Mouse (Mus musculus) MEL (cell line): ENCODE data around the gene Tox3. TPM values are rescaled to one million over a fixed set of nuclear protein-coding genes. Genes with fewer than 3 reads are reported as not detected.

Source experiments
- DNase-seq: peaks from one replicate; pipeline ENCODE4 v3.0.0; 2011; ENCODE audit warnings: low read depth, low spot score
- H3K27ac ChIP-seq: 2 replicates; pipeline ENCODE4 v1.5.1; 2012; ENCODE audit warnings: low read depth, mild to moderate bottlenecking, control low read depth, low read length, moderate library complexity; ENCODE audit not compliant: control insufficient read depth
- H3K27me3 ChIP-seq, 2 experiments: fragments of 150-350 bp in 1 of 2; sonication (generic) in 1 of 2; 2 replicates each; pipeline ENCODE4 v1.6.1; 2012; ENCODE audit warnings: low read length in 2 of 2, mild to moderate bottlenecking in 2 of 2, improper control_type of control experiment in 1 of 2, moderate library complexity in 1 of 2; ENCODE audit not compliant: insufficient read depth in 2 of 2, control insufficient read depth in 1 of 2
- H3K36me3 ChIP-seq, 2 experiments: 2 replicates each; pipeline ENCODE4 v1.6.1; 2012 to 2014; ENCODE audit warnings: low read length in 2 of 2, improper control_type of control experiment in 1 of 2, inconsistent platforms in 1 of 2, mild to moderate bottlenecking in 1 of 2; ENCODE audit not compliant: insufficient read depth in 2 of 2, control insufficient read depth in 1 of 2
- H3K4me1 ChIP-seq, 2 experiments: fragments of 150-350 bp in 1 of 2; sonication (generic) in 1 of 2; 2 replicates each; pipeline ENCODE4 v1.6.1; 2012; ENCODE audit warnings: low read length in 2 of 2, improper control_type of control experiment in 1 of 2, mild to moderate bottlenecking in 1 of 2; ENCODE audit not compliant: insufficient read depth in 2 of 2, control insufficient read depth in 1 of 2
- H3K4me3 ChIP-seq, 2 experiments: fragments of 150-350 bp in 1 of 2; sonication (generic) in 1 of 2; 2 replicates each; pipeline ENCODE4 v1.5.1; 2012; ENCODE audit warnings: low read depth in 2 of 2, low read length in 2 of 2, mild to moderate bottlenecking in 2 of 2, moderate library complexity in 2 of 2, control low read depth in 1 of 2, improper control_type of control experiment in 1 of 2; ENCODE audit not compliant: control insufficient read depth in 1 of 2, insufficient read depth in 1 of 2
- H3K79me2 ChIP-seq: 2 replicates; pipeline ENCODE4 v1.6.1; 2012; ENCODE audit warnings: mild to moderate bottlenecking, low read length, moderate library complexity; ENCODE audit not compliant: control insufficient read depth, poor library complexity, insufficient read depth
- H3K9ac ChIP-seq: 2 replicates; pipeline ENCODE4 v1.6.1; 2012; ENCODE audit warnings: low read depth, mild to moderate bottlenecking, control low read depth, low read length, moderate library complexity; ENCODE audit not compliant: control insufficient read depth, poor library complexity, severe bottlenecking
- H3K9me3 ChIP-seq: fragments of 150-350 bp; sonication (generic); replicated peaks from 2 replicates; pipeline ENCODE4 v1.6.1; 2012; ENCODE audit warnings: mild to moderate bottlenecking, low read length, improper control_type of control experiment, moderate library complexity; ENCODE audit not compliant: insufficient read depth
- BHLHE40 ChIP-seq: IDR thresholded peaks from 2 replicates; pipeline ENCODE4 v1.6.1; 2012; ENCODE audit warnings: low read depth, mild to moderate bottlenecking, inconsistent platforms, low read length, improper control_type of control experiment, borderline replicate concordance
- CHD1 ChIP-seq: IDR thresholded peaks from 2 replicates; pipeline ENCODE4 v1.6.1; 2012; ENCODE audit warnings: low read depth, mild to moderate bottlenecking, inconsistent platforms, low read length, improper control_type of control experiment
- CTCF ChIP-seq, 3 experiments: IDR thresholded peaks in 2 of 3; conservative IDR thresholded peaks in 1 of 3; 2 replicates each; pipeline ENCODE4 v1.5.1; 2011 to 2012; ENCODE audit warnings: low read length in 3 of 3, low read depth in 2 of 3, mild to moderate bottlenecking in 2 of 3, improper control_type of control experiment in 1 of 3, inconsistent platforms in 1 of 3, mixed read lengths in 1 of 3, moderate library complexity in 1 of 3; ENCODE audit not compliant: control insufficient read depth in 1 of 3, insufficient read depth in 1 of 3, poor library complexity in 1 of 3, severe bottlenecking in 1 of 3
- ETS1 ChIP-seq: IDR thresholded peaks from 2 replicates; pipeline ENCODE4 v1.6.1; 2012; ENCODE audit warnings: low read depth, mild to moderate bottlenecking, inconsistent platforms, low read length, improper control_type of control experiment, moderate library complexity
- GABPA ChIP-seq: IDR thresholded peaks from 2 replicates; pipeline ENCODE4 v1.6.1; 2012; ENCODE audit warnings: low read depth, mild to moderate bottlenecking, inconsistent platforms, low read length, improper control_type of control experiment, moderate library complexity
- HCFC1 ChIP-seq: IDR thresholded peaks from 2 replicates; pipeline ENCODE4 v1.6.1; 2012; ENCODE audit warnings: low read depth, mild to moderate bottlenecking, inconsistent platforms, low read length, improper control_type of control experiment, moderate library complexity
- KAT2A ChIP-seq: conservative IDR thresholded peaks from 2 replicates; pipeline ENCODE4 v1.6.1; 2012; ENCODE audit warnings: low read depth, low read length, improper control_type of control experiment, inconsistent platforms
- MAX ChIP-seq: IDR thresholded peaks from 2 replicates; pipeline ENCODE4 v1.6.1; 2011; ENCODE audit warnings: low read length, improper control_type of control experiment
- MEF2A ChIP-seq: IDR thresholded peaks from 2 replicates; pipeline ENCODE4 v1.6.1; 2014; ENCODE audit warnings: low read depth, mild to moderate bottlenecking, inconsistent platforms, low read length, improper control_type of control experiment; ENCODE audit not compliant: poor library complexity, insufficient replicate concordance, severe bottlenecking; ENCODE audit errors: extremely low read depth
- MYB ChIP-seq: IDR thresholded peaks from 2 replicates; pipeline ENCODE4 v1.6.1; 2011; ENCODE audit warnings: mild to moderate bottlenecking, low read depth, low read length, improper control_type of control experiment
- NRF1 ChIP-seq: IDR thresholded peaks from 2 replicates; pipeline ENCODE4 v1.6.1; 2014; ENCODE audit warnings: low read depth, mild to moderate bottlenecking, inconsistent platforms, low read length, improper control_type of control experiment, moderate library complexity; ENCODE audit not compliant: poor library complexity, insufficient read depth, severe bottlenecking
- POLR2AphosphoS2 ChIP-seq: IDR thresholded peaks from 2 replicates; pipeline ENCODE4 v1.6.1; 2011; ENCODE audit warnings: low read length, improper control_type of control experiment
- POLR2AphosphoS5 ChIP-seq: IDR thresholded peaks from 2 replicates; pipeline ENCODE4 v1.6.1; 2012; ENCODE audit warnings: low read depth, borderline replicate concordance, mild to moderate bottlenecking, inconsistent platforms, low read length, moderate library complexity, mixed read lengths
- SMC3 ChIP-seq: IDR thresholded peaks from 2 replicates; pipeline ENCODE4 v1.6.1; 2011; ENCODE audit warnings: low read depth, low read length, improper control_type of control experiment
- TAL1 ChIP-seq: IDR thresholded peaks from 2 replicates; pipeline ENCODE4 v1.6.1; 2012; ENCODE audit warnings: mild to moderate bottlenecking, inconsistent platforms, low read length, moderate library complexity, mixed read lengths
- UBTF ChIP-seq: IDR thresholded peaks from 2 replicates; pipeline ENCODE4 v1.6.1; 2012; ENCODE audit warnings: low read depth, mild to moderate bottlenecking, inconsistent platforms, low read length, improper control_type of control experiment, moderate library complexity, borderline replicate concordance; ENCODE audit not compliant: insufficient read depth
- USF1 ChIP-seq: IDR thresholded peaks from 2 replicates; pipeline ENCODE4 v1.6.1; 2014; ENCODE audit warnings: low read depth, mild to moderate bottlenecking, inconsistent platforms, low read length, improper control_type of control experiment, moderate library complexity
- USF2 ChIP-seq, 2 experiments: IDR thresholded peaks; 2 replicates each; pipeline ENCODE4 v1.6.1; 2011 to 2012; ENCODE audit warnings: improper control_type of control experiment in 2 of 2, low read length in 2 of 2, borderline replicate concordance in 1 of 2, inconsistent platforms in 1 of 2, low read depth in 1 of 2, mild to moderate bottlenecking in 1 of 2; ENCODE audit not compliant: insufficient read depth in 1 of 2
- ZC3H11A ChIP-seq: IDR thresholded peaks from 2 replicates; pipeline ENCODE4 v1.6.1; 2012; ENCODE audit warnings: low read depth, mild to moderate bottlenecking, inconsistent platforms, low read length, improper control_type of control experiment
- ZKSCAN1 ChIP-seq: IDR thresholded peaks from 2 replicates; pipeline ENCODE4 v1.6.1; 2012; ENCODE audit warnings: low read depth, mild to moderate bottlenecking, inconsistent platforms, low read length, improper control_type of control experiment, moderate library complexity
- polyA plus RNA-seq, 2 experiments: library from polyadenylated mRNA; stranded (reverse) in 1 of 2; unstranded in 1 of 2; fragments of >175 nt in 1 of 2; fragments of >200 nt in 1 of 2; gene quantifications; 2 replicates each; pipeline versions ENCODE4 v1.2.1 to v1.2.4; 2012; ENCODE audit warnings: low replicate concordance in 2 of 2, low read depth in 1 of 2; ENCODE audit not compliant: insufficient read length in 2 of 2, insufficient read depth in 1 of 2, missing spikeins in 1 of 2
- total RNA-seq: library from RNA; depleted of rRNA; stranded (reverse); fragments of 300-350 nt; gene quantifications from 2 replicates; pipeline ENCODE4 v1.2.3, GENCODE M21; 2012

Tox3 gene
- total and polyA plus RNA-seq, 3 experiments, result not detected

DNA sequence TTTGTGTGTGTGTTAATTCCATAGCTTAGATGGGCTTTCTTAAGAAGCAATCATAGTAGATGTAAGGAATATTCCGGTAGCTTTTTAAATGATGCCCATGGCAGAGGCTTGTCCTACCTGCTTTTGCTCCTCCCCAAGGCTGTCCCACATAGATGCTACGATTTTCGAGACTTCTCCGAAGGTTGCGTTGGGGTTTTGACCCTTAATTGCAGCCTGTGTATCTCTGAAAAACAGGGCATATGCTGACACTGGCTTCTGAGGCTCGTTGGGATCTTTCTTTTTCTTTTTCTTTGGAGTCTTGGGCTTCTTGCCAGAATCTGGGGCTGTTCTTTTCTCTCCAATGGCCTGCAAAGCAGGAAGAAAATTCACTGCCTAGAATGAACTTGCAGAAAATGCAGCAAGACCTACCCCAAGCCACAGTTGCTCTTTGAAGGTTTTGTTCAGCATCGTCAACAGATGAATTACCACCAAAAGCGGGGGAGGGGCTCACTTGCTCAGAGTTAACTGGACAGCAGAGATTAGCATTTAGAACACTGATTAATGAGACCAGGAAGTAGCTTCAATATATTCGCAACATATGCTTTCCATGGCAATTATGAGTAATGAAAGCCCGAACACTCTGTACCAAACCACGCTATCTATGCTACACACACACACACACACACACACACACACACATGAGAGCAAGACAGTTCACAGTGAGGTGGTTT lies 93.8 kb downstream of the Tox3 start:
- Histone ChIP-seq H3K27me3 (no peaks in the 10 kb centered on the region), H3K27ac (no peak overlapping the region), H3K9ac (no peak overlapping the region), H3K36me3 (no peaks in the 10 kb centered on the region), H3K4me3 (no peak overlapping the region), H3K9me3 (no peaks in the 10 kb centered on the region), H3K79me2 (no peaks in the 10 kb centered on the region), H3K4me1 (no peaks in the 10 kb centered on the region)
- no peak for TF ChIP-seq CTCF (IDR thresholded peaks at IDR 0.05 in 2 of 3, conservative IDR thresholded peaks at IDR 0.05 in 1 of 3; ENCODE audit: control insufficient read depth in 1 of 3, insufficient read depth in 1 of 3, low read depth in 2 of 3, low read length in 3 of 3, poor library complexity in 1 of 3, severe bottlenecking in 1 of 3)
- TF ChIP-seq MAX, result no peak
- TF ChIP-seq HCFC1, result no peak
- TF ChIP-seq UBTF, result no peak
- TF ChIP-seq USF1, result no peak
- no peak for TF ChIP-seq TAL1
- no peak for TF ChIP-seq SMC3
- TF ChIP-seq MEF2A, result no peak
- TF ChIP-seq POLR2AphosphoS5, result no peak
- no peak for TF ChIP-seq GABPA
- no peak for TF ChIP-seq ZKSCAN1
- no peak for TF ChIP-seq USF2 (IDR thresholded peaks at IDR 0.05; ENCODE audit: borderline replicate concordance in 1 of 2, insufficient read depth in 1 of 2, low read depth in 1 of 2, low read length in 2 of 2)
- TF ChIP-seq POLR2AphosphoS2, result no peak
- no peak for TF ChIP-seq ETS1
- TF ChIP-seq CHD1, result no peak
- no peak for DNase-seq

DNA sequence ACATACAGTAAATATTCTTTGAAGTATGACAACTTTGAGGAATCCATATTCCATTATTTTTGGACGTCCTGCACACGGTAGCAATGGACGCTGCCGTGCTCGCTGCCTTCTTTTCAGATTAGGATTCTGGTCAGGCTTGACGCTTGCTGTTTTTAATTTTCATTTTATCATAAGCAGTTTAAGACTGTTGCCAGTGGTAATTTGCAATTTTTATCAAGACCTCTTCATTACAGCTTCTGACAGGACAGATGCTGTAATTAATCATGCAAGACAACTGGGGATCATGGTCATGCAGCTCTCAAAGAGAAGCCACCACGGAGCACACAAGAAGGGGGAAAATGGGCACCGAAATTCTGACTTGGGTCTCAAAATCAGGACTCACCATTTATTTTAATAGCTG lies 101.8 kb downstream of the Tox3 start:
- H3K4me3 ChIP-seq, result no peak overlapping the region
- H3K36me3 ChIP-seq, result no peaks in the 10 kb centered on the region
- H3K9me3 ChIP-seq, result no peaks in the 10 kb centered on the region
- no peak for TF ChIP-seq SMC3
- no peak for TF ChIP-seq CHD1
- TF ChIP-seq MYB, result no peak
- no peak for TF ChIP-seq USF2 (IDR thresholded peaks at IDR 0.05; ENCODE audit: borderline replicate concordance in 1 of 2, insufficient read depth in 1 of 2, low read depth in 1 of 2, low read length in 2 of 2)
- no peak for TF ChIP-seq MEF2A
- TF ChIP-seq MAX, result no peak
- TF ChIP-seq NRF1, result no peak
- TF ChIP-seq ZC3H11A, result no peak
- no peak for TF ChIP-seq KAT2A
- TF ChIP-seq BHLHE40, result no peak
- TF ChIP-seq ZKSCAN1, result no peak
- no peak for TF ChIP-seq ETS1
- H3K4me1 ChIP-seq, result no peaks in the 10 kb centered on the region
- H3K79me2 ChIP-seq, result no peaks in the 10 kb centered on the region
- no peak overlapping the region for H3K9ac ChIP-seq
- no peak for DNase-seq
- no peak overlapping the region for H3K27ac ChIP-seq
- no peaks in the 10 kb centered on the region for H3K27me3 ChIP-seq
